Mouse (Mus musculus) heart, embryonic 16.5 days (tissue): ENCODE measurements around the gene Olfr1112. TPM values are rescaled to one million over a fixed set of nuclear protein-coding genes. Genes with fewer than 3 reads are reported as not detected.
"Not testable (repeated sequence)": the region's sequence is repeated elsewhere in the genome, so short reads cannot be mapped to it uniquely, and the experiment has no call there.

Source experiments
- ATAC-seq: fragments of 200-750 bp; cut with Nextera tagmentation; replicated peaks from 2 replicates; pipeline ENCODE4 v1.8.0; 2017; ENCODE audit warnings: moderate number of reproducible peaks; ENCODE audit not compliant: insufficient read depth, low FRiP score; ENCODE audit errors: extremely low read depth
- H3K27ac ChIP-seq: fragments of 300-500 bp; sonication (generic); 2 replicates; pipeline ENCODE4 v1.5.1; 2014; ENCODE audit warnings: mild to moderate bottlenecking, low read length, control low read depth, moderate library complexity
- H3K27me3 ChIP-seq: fragments of 300-500 bp; sonication (generic); 2 replicates; pipeline ENCODE4 v1.6.1; 2014; ENCODE audit warnings: low read length, mixed read lengths; ENCODE audit not compliant: control insufficient read depth, insufficient read depth
- H3K36me3 ChIP-seq: fragments of 300-500 bp; sonication (generic); 2 replicates; pipeline ENCODE4 v1.6.1; 2014; ENCODE audit not compliant: control insufficient read depth, insufficient read depth
- H3K4me1 ChIP-seq: fragments of 300-500 bp; sonication (generic); 2 replicates; pipeline ENCODE4 v1.6.1; 2014; ENCODE audit warnings: low read length, mixed read lengths; ENCODE audit not compliant: control insufficient read depth, insufficient read depth
- H3K4me2 ChIP-seq: fragments of 300-500 bp; sonication (generic); 2 replicates; pipeline ENCODE4 v1.6.1; 2014; ENCODE audit warnings: low read depth, mild to moderate bottlenecking, control low read depth, low read length
- H3K4me3 ChIP-seq: fragments of 300-500 bp; sonication (generic); 2 replicates; pipeline ENCODE4 v1.5.1; 2014; ENCODE audit warnings: mild to moderate bottlenecking, control low read depth, low read length
- H3K9ac ChIP-seq: fragments of 300-500 bp; sonication (generic); 2 replicates; pipeline ENCODE4 v1.6.1; 2014; ENCODE audit warnings: low read length, control low read depth
- H3K9me3 ChIP-seq: fragments of 300-500 bp; sonication (generic); replicated peaks from 2 replicates; pipeline ENCODE4 v1.6.1; 2016; ENCODE audit warnings: low read length; ENCODE audit not compliant: control insufficient read depth
- WGBS: fragments of 180-500 bp; shearing (Covaris S2); extraction: QIAGEN DNeasy Blood & Tissue Kit; methylation state at CpG from one replicate; pipeline ENCODE4 v1.1.7; 2014; 5-methylcytosine and 5-hydroxymethylcytosine counted together
- polyA plus RNA-seq: library from polyadenylated mRNA; unstranded; fragments of >200 nt; fragmentation: Nextera tagmentation; extraction: Ambion mirVana; gene quantifications from 2 replicates; pipeline ENCODE4 v1.2.1, GENCODE M21; 2015

The Olfr1112 gene
- not detected in 2 replicates for polyA plus RNA-seq

DNA sequence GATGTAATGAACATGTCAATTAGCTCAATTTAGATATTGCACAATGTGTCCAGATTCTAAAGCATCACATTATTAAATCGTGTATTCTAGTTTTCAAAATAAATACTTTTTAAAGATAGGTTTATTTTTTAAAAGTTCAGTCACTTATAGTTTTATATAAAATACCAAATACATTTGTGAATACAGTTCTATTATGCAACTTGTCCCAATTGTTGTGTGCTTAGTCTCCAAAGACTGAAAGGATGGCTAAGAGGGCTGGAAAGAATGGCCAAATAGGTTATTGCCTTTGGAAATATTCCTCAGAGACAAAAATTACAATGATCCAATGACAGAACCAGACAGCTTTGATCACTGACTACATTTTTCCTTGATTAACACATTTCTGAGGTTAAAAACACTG, at the start of gene Olfr1112:
Olfr1112 (plus strand) TSS at position 301 of the 400 bp plus-strand sequence.
- Histone ChIP-seq H3K27me3 (no peaks in the 10 kb centered on the region), H3K4me3 (no peak within 1 kb of the TSS), H3K4me1 (no peaks in the 10 kb centered on the region), H3K27ac (no peak within 1 kb of the TSS), H3K4me2 (no peak within 1 kb of the TSS), H3K36me3 (no peaks in the 10 kb centered on the region), H3K9ac (no peak within 1 kb of the TSS), H3K9me3 (no peaks in the 10 kb centered on the region)
- WGBS: 83% methylated on average over 1 of the region's 1 CpGs
- no peak for ATAC-seq

DNA sequence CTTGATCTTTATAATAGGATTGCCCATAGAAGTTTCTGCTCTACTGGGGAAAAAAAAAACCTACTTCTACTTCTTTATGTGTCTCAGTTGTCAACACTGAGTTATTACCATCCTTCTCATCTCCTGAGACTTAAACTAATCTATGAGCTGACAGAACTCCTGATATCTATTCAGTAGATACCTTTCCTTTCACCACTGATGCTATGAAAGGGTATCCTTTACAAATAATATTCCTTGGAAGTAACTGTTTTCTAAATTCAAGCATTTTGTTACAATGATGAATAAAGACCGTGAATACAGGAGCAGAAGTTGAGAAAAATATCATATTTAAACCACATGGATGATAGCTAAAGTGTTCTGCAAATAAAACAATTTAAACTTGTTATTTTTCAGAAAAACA, 47.4 kb upstream of the Olfr1112 start, which contains the start of gene Olfr1110:
Olfr1110 (minus strand) TSS at position 101 of the 400 bp plus-strand sequence.
- 74% methylated on average over 1 of the region's 1 CpGs for WGBS
- H3K27ac ChIP-seq: no peak within 1 kb of the TSS
- no peaks in the 10 kb centered on the region for H3K27me3 ChIP-seq
- H3K9me3 ChIP-seq: no peaks in the 10 kb centered on the region
- H3K4me3 ChIP-seq: no peak within 1 kb of the TSS
- no peak within 1 kb of the TSS for H3K9ac ChIP-seq
- ATAC-seq: no peak
- H3K4me2 ChIP-seq: no peak within 1 kb of the TSS
- no peaks in the 10 kb centered on the region for H3K4me1 ChIP-seq
- no peaks in the 10 kb centered on the region for H3K36me3 ChIP-seq

DNA sequence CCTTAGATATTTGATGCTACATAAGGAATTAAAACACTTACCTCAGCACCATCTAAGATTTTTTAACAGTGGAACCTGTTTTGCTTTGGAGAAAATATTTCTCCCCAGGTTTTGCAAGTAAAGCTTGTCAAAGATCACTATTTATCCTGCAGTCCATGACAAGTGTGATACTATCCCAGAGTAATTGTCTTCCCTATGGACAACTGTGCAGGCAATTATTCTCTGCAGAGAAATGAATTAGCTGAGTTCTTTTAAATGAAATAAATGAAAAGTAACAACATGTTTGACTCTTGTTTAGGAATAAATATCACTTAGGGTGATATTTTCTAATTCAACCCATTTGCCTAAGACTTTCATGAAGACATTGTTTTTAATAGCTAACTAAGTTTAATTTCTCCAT, 35.1 kb upstream of the Olfr1112 start, which contains the start of gene Olfr1111:
Olfr1111 (minus strand) TSS at position 101 of the 400 bp plus-strand sequence.
- Histone ChIP-seq H3K4me3 (no peak within 1 kb of the TSS), H3K9me3 (no peaks in the 10 kb centered on the region), H3K36me3 (no peaks in the 10 kb centered on the region), H3K9ac (no peak within 1 kb of the TSS), H3K27ac (no peak within 1 kb of the TSS), H3K27me3 (no peaks in the 10 kb centered on the region), H3K4me2 (no peak within 1 kb of the TSS), H3K4me1 (no peaks in the 10 kb centered on the region)
- no peak for ATAC-seq

DNA sequence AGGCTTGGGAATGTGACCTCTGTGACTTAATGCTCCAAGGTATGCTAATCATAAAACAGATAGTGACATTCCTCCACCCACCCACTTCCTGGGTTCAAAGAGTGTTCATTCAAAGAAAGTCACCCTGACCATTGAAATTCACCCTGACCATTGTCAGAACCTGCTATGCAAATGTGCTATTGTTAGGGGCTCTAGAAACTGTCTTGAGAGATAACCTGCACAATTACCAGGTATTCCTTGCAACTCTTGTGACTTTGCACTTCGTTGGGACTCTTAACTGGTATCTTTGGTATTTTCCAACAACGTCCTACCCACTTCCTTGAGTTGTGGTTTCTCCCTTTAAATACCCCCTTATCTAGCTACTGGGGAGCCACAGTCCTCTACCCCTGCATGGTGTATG, 19.9 kb upstream of the Olfr1112 start:
- not testable (repeated sequence) for H3K4me2 ChIP-seq, H3K27me3 ChIP-seq, H3K36me3 ChIP-seq, H3K27ac ChIP-seq, H3K9ac ChIP-seq, ATAC-seq, H3K9me3 ChIP-seq, H3K4me3 ChIP-seq, H3K4me1 ChIP-seq
- 79% methylated on average over 2 of the region's 2 CpGs for WGBS

DNA sequence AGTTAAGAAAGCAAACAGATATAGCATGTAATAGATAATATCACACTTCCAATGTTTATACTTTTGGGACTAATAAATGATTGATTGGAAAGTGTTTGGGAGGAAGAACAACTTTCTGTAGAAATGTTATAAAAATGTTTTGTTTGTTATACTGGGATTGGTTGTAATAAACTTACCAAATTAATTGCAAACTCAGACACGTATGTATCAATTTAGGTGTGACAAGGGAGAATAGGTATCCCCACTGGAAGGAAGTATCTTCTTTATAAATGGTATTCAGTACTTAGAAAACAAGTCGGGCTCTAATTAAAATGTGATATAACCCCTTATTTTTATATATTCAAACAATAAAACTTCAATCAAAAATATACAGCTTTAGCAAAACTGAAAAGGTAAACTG, 21.1 kb downstream of the Olfr1112 start, which contains the start of gene Olfr1113:
Olfr1113 (plus strand) TSS at position 301 of the 400 bp plus-strand sequence.
- H3K4me2 ChIP-seq: no peak within 1 kb of the TSS
- no peaks in the 10 kb centered on the region for H3K4me1 ChIP-seq
- H3K27ac ChIP-seq: no peak within 1 kb of the TSS
- H3K4me3 ChIP-seq: no peak within 1 kb of the TSS
- H3K9me3 ChIP-seq: no peaks in the 10 kb centered on the region
- H3K36me3 ChIP-seq: no peaks in the 10 kb centered on the region
- H3K27me3 ChIP-seq: no peaks in the 10 kb centered on the region
- ATAC-seq: no peak
- no peak within 1 kb of the TSS for H3K9ac ChIP-seq
- WGBS: 80% methylated on average over 2 of the region's 2 CpGs

Other genes starting within 250 kb of the Olfr1112 start
- not detected in 2 replicates for gene Olfr1099, start 227.1 kb upstream of the Olfr1112 start, polyA plus RNA-seq
- not detected in 2 replicates for gene Olfr1100, start 207.8 kb upstream of the Olfr1112 start, polyA plus RNA-seq
- gene Olfr1101, start 196.6 kb upstream of the Olfr1112 start, polyA plus RNA-seq: not detected in 2 replicates
- not detected in 2 replicates for gene Olfr1102, start 189.4 kb upstream of the Olfr1112 start, polyA plus RNA-seq
- gene Olfr1104, start 160.7 kb upstream of the Olfr1112 start, polyA plus RNA-seq: not detected in 2 replicates
- gene Olfr1105, start 151.3 kb upstream of the Olfr1112 start, polyA plus RNA-seq: not detected in 2 replicates
- gene Olfr1106, start 135.5 kb upstream of the Olfr1112 start, polyA plus RNA-seq: not detected in 2 replicates
- not detected in 2 replicates for gene Olfr1107, start 112.0 kb upstream of the Olfr1112 start, polyA plus RNA-seq
- gene Olfr1109, start 91.8 kb upstream of the Olfr1112 start, polyA plus RNA-seq: not detected in 2 replicates
- not detected in 2 replicates for gene Olfr259, start 73.2 kb upstream of the Olfr1112 start, polyA plus RNA-seq
- gene Olfr1110, start 47.5 kb upstream of the Olfr1112 start, polyA plus RNA-seq: not detected in 2 replicates
- gene Olfr1111, start 35.2 kb upstream of the Olfr1112 start, polyA plus RNA-seq: not detected in 2 replicates
- gene Olfr1113, start 21.2 kb downstream of the Olfr1112 start, polyA plus RNA-seq: not detected in 2 replicates
- not detected in 2 replicates for gene Olfr1115, start 60.2 kb downstream of the Olfr1112 start, polyA plus RNA-seq
- not detected in 2 replicates for gene Olfr1116, start 79.7 kb downstream of the Olfr1112 start, polyA plus RNA-seq
- not detected in 2 replicates for gene Olfr1118, start 119.8 kb downstream of the Olfr1112 start, polyA plus RNA-seq
- gene Olfr1120, start 167.0 kb downstream of the Olfr1112 start, polyA plus RNA-seq: not detected in 2 replicates
- gene Olfr1121, start 182.1 kb downstream of the Olfr1112 start, polyA plus RNA-seq: not detected in 2 replicates
- not detected in 2 replicates for gene Olfr1122, start 198.1 kb downstream of the Olfr1112 start, polyA plus RNA-seq
- gene Olfr1123, start 228.8 kb downstream of the Olfr1112 start, polyA plus RNA-seq: not detected in 2 replicates
- gene Olfr1124, start 242.5 kb downstream of the Olfr1112 start, polyA plus RNA-seq: not detected in 2 replicates